11 mouse cellular contexts compared by ENCODE assay signal in genomic region chr3:98084061-98084655, GRCm38 (mm10).
DNase-seq lines count a peak whose midpoint lies in the region; ATAC-seq lines count a peak whose summit lies in the region.
"Had no signal": no experiment of that assay in that cellular context is flagged by ENCODE, and none has a peak within 500 bp of the region (broad histone marks: within the 10 kb centered on the region; RNA-seq: fewer than 3 reads in every experiment).

No protein-coding gene starts in this region.

- no peak overlapping the region for H3K4me3 ChIP-seq in liver, embryonic 12.5 days
- no peak overlapping the region for H3K4me3 ChIP-seq in hindbrain, embryonic 13.5 days
- no peak overlapping the region for H3K4me3 ChIP-seq in neural tube, embryonic 12.5 days
- H3K4me3 ChIP-seq: embryonic facial prominence, embryonic 15.5 days had no signal

- H3K4me2 ChIP-seq in liver, embryonic 12.5 days, result no peak overlapping the region
- no peak overlapping the region for H3K4me2 ChIP-seq in hindbrain, embryonic 13.5 days
- no peak overlapping the region for H3K4me2 ChIP-seq in neural tube, embryonic 12.5 days (replicated peaks)
- H3K4me2 ChIP-seq: embryonic facial prominence, embryonic 15.5 days had no signal

- peaks cover 49% of the 10 kb centered on the region for H3K36me3 ChIP-seq in liver, embryonic 12.5 days
- no peaks in the 10 kb centered on the region for H3K36me3 ChIP-seq in hindbrain, embryonic 13.5 days
- H3K36me3 ChIP-seq in neural tube, embryonic 12.5 days, result 0 out of 2 replicates have a peak, but pooled peaks cover 7% of the 10 kb centered on the region

- ATAC-seq in liver, embryonic 12.5 days, result no peak
- ATAC-seq in hindbrain, embryonic 13.5 days (ENCODE audit: low FRiP score), result no peak
- peak; percentile 52; the same call in 1 of the 2 replicates for ATAC-seq in neural tube, embryonic 12.5 days (ENCODE audit: low FRiP score, low read depth)
- no peak for ATAC-seq in erythroblast, adult 5-6 weeks (replicated peaks; ENCODE audit: low FRiP score, poor library complexity, severe bottlenecking)

- 0 out of 2 replicates have a peak overlapping the region, but pooled peaks have one; percentile 7 for H3K9ac ChIP-seq in liver, embryonic 12.5 days
- no peak overlapping the region for H3K9ac ChIP-seq in hindbrain, embryonic 13.5 days
- H3K9ac ChIP-seq in neural tube, embryonic 12.5 days, result no peak overlapping the region
- H3K9ac ChIP-seq: embryonic facial prominence, embryonic 15.5 days had no signal

- H3K9me3 ChIP-seq in liver, embryonic 12.5 days (replicated peaks), result no peaks in the 10 kb centered on the region
- H3K9me3 ChIP-seq in hindbrain, embryonic 13.5 days, result no peaks in the 10 kb centered on the region
- H3K9me3 ChIP-seq in neural tube, embryonic 12.5 days, result no peaks in the 10 kb centered on the region
- H3K9me3 ChIP-seq: embryonic facial prominence, embryonic 15.5 days had no signal

- WGBS in liver, embryonic 12.5 days (ENCODE audit: insufficient replicate concordance), result 58% methylated on average over 8 of the region's 8 CpGs
- 70% methylated on average over 8 of the region's 8 CpGs for WGBS in hindbrain, embryonic 13.5 days
- WGBS in neural tube, embryonic 12.5 days, result 55% methylated on average over 8 of the region's 8 CpGs

- peaks cover 68% of the 10 kb centered on the region for H3K4me1 ChIP-seq in liver, embryonic 12.5 days
- H3K4me1 ChIP-seq in hindbrain, embryonic 13.5 days (replicated peaks), result peaks cover 29% of the 10 kb centered on the region
- peaks cover 13% of the 10 kb centered on the region for H3K4me1 ChIP-seq in neural tube, embryonic 12.5 days

- DNase-seq in liver, result no peak
- DNase-seq in T-cell, adult 2 months (ENCODE audit: low spot score), result peak; percentile 12
- no peak for DNase-seq in layer of hippocampus, postnatal 10 days (ENCODE audit: low spot score in 2 of 2)
- DNase-seq in spleen, adult 12 weeks (ENCODE audit: low spot score), result no peak
- DNase-seq: gastrocnemius, postnatal 14 days; right cerebral cortex, postnatal 14 days had no signal

- H3K27ac ChIP-seq in liver, embryonic 12.5 days, result 0 out of 2 replicates have a peak overlapping the region, but pooled peaks have one; percentile 48
- peak overlapping the region; percentile 72 for H3K27ac ChIP-seq in hindbrain, embryonic 13.5 days
- H3K27ac ChIP-seq in neural tube, embryonic 12.5 days, result no peak overlapping the region
- H3K27ac ChIP-seq: embryonic facial prominence, embryonic 15.5 days had no signal

- H3K27me3 ChIP-seq in liver, embryonic 12.5 days (replicated peaks), result no peaks in the 10 kb centered on the region
- no peaks in the 10 kb centered on the region for H3K27me3 ChIP-seq in hindbrain, embryonic 13.5 days
- H3K27me3 ChIP-seq in neural tube, embryonic 12.5 days (replicated peaks), result no peaks in the 10 kb centered on the region
- H3K27me3 ChIP-seq: embryonic facial prominence, embryonic 15.5 days had no signal
